Mouse (Mus musculus) heart, embryonic 12.5 days (tissue): ENCODE measurements at regions not wholly inside any gene's neighbourhood (a gene's known extent, or its start where the extent isn't known, plus 50 kb on each side); places are given as distances from the start of the nearest gene placed in this dataset.
"Not testable (repeated sequence)": the region's sequence is repeated elsewhere in the genome, so short reads cannot be mapped to it uniquely, and the experiment has no call there.

Source experiments
- ATAC-seq: fragments of 200-750 bp; cut with Nextera tagmentation; 2 replicates; pipeline ENCODE4 v1.8.0; 2017; ENCODE audit warnings: moderate TSS enrichment, moderate library complexity; ENCODE audit not compliant: insufficient number of reproducible peaks, low FRiP score
- H3K27ac ChIP-seq: fragments of 300-500 bp; sonication (generic); 2 replicates; pipeline ENCODE4 v1.5.1; 2016; ENCODE audit warnings: mild to moderate bottlenecking, moderate library complexity; ENCODE audit not compliant: poor library complexity, severe bottlenecking
- H3K27me3 ChIP-seq: fragments of 300-500 bp; sonication (generic); replicated peaks from 2 replicates; pipeline ENCODE4 v1.6.1; 2016; ENCODE audit warnings: mild to moderate bottlenecking, moderate library complexity
- H3K36me3 ChIP-seq: fragments of 300-500 bp; sonication (generic); 2 replicates; pipeline ENCODE4 v1.6.1; 2016; ENCODE audit warnings: mild to moderate bottlenecking, moderate library complexity
- H3K4me1 ChIP-seq: fragments of 300-500 bp; sonication (generic); replicated peaks from 2 replicates; pipeline ENCODE4 v1.6.1; 2016; ENCODE audit warnings: mild to moderate bottlenecking
- H3K4me2 ChIP-seq: fragments of 300-500 bp; sonication (generic); 2 replicates; pipeline ENCODE4 v1.6.1; 2016; ENCODE audit warnings: mild to moderate bottlenecking, moderate library complexity
- H3K4me3 ChIP-seq: fragments of 300-500 bp; sonication (generic); 2 replicates; pipeline ENCODE4 v1.5.1; 2016; ENCODE audit warnings: mild to moderate bottlenecking
- H3K9ac ChIP-seq: fragments of 300-500 bp; sonication (generic); 2 replicates; pipeline ENCODE4 v1.6.1; 2016; ENCODE audit warnings: mild to moderate bottlenecking, moderate library complexity
- H3K9me3 ChIP-seq: fragments of 300-500 bp; sonication (generic); replicated peaks from 2 replicates; pipeline ENCODE4 v1.6.1; 2016; ENCODE audit warnings: mild to moderate bottlenecking, moderate library complexity
- WGBS: fragments of 180-500 bp; shearing (Covaris S2); methylation state at CpG from one replicate; pipeline ENCODE4 v1.1.7; 2016; 5-methylcytosine and 5-hydroxymethylcytosine counted together

DNA sequence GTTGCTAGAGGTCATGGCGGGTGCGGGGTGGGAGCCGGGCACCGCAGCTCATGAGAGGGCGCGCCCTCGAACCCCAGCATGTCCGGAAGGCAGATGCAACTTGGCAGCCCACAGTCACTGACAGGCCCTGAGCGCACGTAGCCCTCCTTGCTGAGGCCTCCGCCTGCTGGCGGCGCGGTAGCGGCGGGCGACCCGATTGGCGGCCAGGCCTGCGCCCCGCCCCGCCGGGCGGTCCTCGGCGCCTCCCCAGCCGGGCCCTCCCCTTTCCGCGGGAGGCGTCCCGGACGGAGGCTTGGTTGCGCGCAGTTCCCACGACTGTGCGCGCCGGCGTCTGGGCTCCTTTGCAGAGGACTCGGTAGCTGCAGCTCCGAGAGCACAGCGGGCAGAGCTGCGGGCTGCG, 301.9 kb downstream of the Hpcal1 start:
- H3K36me3 ChIP-seq, H3K4me1 ChIP-seq, H3K27ac ChIP-seq, H3K27me3 ChIP-seq, H3K9me3 ChIP-seq: not testable (repeated sequence)
- Histone ChIP-seq H3K9ac (peak overlapping the region; percentile 67), H3K4me2 (peak overlapping the region; percentile 69), H3K4me3 (peak overlapping the region; percentile 60)
- WGBS = under 1% methylated on average over 44 of the region's 44 CpGs
- ATAC-seq = 0 out of 2 replicates have a peak, but pooled peaks have one; percentile 61

DNA sequence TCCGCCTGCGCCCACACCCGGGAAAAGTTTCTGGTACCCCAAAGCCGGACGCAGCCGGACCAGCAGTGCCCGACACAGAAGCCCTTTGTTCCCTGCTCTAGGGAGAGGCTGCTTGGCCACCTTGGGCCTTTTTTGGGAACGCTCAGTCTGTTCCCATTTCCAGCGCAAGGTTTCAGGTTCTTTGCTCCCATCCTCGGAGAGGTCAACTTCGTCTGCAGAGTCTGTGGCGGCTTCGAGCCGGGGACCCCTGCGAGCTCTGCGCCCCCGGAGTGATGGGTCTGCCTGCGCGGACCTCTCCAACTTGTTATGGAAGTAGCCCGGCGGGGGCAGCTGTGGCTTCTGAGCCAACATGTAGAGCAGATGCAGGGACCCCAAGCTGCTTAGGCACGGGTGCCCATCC, 302.7 kb downstream of the Hpcal1 start:
- not testable (repeated sequence) for ATAC-seq, H3K9me3 ChIP-seq, H3K27me3 ChIP-seq, H3K36me3 ChIP-seq, H3K27ac ChIP-seq, H3K4me1 ChIP-seq
- Histone ChIP-seq H3K4me3 (peak overlapping the region; percentile 60), H3K9ac (peak overlapping the region; percentile 67; the same call in 1 of the 2 replicates), H3K4me2 (peak overlapping the region; percentile 69)
- WGBS = 6% methylated on average over 19 of the region's 22 CpGs
